Mouse (Mus musculus) left cerebral cortex, adult 11 months (tissue): ENCODE results near the gene Eif5a.
"Not testable (repeated sequence)": the region's sequence is repeated elsewhere in the genome, so short reads cannot be mapped to it uniquely, and the experiment has no call there.

ENCODE experiments used
- DNase-seq: peaks from one replicate; pipeline ENCODE4 v3.0.0; 2022; ENCODE audit warnings: low spot score

Gene Eif5a

GRCm38 (mm10) chr11:69922012-69922756 lies 426 bp upstream of the Eif5a start:
- no peak for DNase-seq

GRCm38 (mm10) chr11:69920266-69921031 lies 1.3 kb downstream of the Eif5a start:
- no peak for DNase-seq

GRCm38 (mm10) chr11:69919661-69920265 lies 2.0 kb downstream of the Eif5a start:
- no peak for DNase-seq

DNA sequence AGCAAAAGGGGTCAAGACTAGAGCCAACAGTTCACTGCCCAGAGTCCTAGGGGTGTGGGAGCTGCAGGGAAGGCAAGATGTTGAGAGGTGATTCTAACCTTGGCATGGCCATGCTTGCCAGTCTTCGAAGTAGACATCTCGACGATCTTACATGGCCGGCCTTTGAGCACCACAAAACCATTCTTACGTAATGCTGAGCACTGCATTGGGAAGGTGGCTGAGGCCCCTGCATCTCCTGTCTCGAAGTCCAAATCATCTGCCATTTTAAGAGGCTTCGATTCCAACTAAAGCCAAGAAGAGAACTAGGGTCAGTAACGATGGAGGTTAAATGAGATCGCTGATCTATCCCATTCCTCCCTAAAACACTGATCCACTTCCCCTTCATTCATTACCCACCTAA lies 2.7 kb downstream of the Eif5a start:
- DNase-seq = no peak

DNA sequence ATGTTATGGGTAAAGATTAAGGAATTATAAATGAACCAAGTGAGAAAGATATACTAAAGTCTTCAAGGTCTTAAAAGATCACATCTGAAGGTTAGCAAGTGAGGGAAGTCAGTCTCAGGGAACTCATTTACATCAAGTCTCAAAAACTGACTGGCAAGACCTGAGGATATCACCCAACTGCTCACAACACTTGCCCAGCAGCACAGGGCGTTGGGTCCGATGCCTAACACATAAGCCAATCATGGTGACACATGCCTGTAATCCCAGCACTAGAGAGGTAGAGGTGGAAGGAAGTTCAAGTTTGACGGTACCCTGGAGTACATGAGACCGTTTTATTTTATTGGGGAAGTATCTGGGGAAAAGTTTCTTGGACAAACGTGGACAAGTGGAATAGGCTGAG lies 3.6 kb downstream of the Eif5a start:
- DNase-seq = no peak

DNA sequence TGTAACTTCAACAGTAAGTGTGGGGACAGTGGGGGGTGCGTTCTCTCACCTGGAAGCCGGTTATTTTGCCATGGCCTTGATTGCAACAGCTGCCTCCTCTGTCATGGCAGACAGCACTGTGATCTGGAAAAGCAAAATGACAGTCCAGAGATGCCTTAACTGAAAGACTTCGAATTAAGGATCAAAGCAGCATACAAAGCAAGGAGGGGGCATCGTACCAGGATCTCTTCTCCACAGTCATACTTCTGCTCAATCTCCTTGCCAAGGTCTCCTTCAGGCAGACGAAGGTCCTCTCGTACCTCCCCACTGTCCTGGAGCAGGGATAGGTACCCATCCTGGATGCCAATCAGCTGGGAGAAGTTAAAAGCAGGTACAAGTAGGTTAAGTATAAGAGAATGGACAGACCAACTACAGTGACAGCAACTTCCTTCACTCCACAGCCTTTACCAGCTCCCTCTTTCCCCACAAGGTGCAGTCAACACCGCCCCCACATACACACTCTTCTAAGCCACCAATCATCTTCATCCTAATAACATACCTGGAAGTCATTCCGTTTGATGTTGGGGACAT lies 4.3 kb downstream of the Eif5a start:
- DNase-seq = no peak

DNA sequence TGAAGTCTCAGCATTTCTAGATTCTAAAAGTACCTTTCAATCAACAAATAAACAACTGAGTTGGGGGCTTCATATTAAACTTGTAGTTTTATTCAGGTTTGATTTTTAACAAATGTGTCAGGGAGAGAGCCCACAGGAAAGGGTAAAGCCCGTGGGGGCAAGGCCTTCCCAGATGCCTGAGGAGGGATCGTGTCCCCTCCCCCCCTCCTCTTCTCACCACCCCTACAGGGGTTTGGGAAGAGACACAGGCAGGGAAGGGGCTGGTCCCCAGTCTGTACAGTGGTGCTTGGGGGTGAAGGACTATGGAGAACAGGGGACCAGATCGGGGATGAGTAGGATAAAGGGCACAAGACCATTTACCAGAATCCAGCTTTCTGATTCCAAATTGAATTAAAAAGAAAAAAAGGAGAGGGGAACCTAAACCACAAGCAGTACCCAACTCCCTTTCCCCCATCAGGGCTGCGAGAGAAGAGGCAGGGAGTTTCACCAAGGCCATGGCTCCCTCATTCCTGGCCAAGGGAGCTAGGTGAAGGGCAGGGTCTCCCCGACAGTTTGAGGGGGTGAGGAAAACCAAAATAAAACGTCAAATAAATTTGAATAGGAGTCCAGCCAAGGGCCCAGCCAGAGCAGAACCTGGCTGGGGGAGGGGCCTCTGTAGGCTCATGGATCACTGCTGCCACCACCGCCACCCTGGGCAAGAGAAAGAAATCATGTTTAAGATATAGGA lies 4.9 kb downstream of the Eif5a start:
- not testable (repeated sequence) for DNase-seq

GRCm38 (mm10) chr11:69915667-69916627 lies 5.8 kb downstream of the Eif5a start:
- DNase-seq = no peak

DNA sequence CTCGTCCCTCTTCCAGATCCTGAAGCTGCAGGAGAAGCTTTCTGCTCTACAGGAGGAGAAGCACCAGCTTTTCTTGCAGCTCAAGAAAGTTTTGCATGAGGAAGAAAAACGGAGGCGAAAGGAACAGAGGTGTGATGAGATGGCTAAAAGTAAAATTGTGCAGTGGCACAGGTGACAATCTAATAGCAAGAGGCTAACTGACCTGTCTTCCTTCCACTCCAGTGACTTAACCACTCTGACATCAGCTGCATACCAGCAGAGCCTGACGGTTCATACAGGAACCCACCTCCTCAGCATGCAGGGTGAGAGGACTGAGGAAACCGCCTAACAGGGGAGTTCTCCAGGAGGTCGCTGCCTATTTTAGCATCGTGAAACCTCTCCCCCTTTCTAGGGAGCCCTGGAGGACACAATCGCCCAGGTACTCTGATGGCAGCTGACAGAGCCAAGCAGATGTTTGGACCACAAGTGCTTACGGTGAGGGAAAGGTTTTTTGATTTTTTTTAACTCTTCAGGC lies 6.8 kb downstream of the Eif5a start:
- DNase-seq = no peak

- DNase-seq = no peak
These were observed 7.4 kb downstream of the Eif5a start for GRCm38 (mm10) chr11:69914372-69914764.

- DNase-seq = peak; percentile 86
These were observed 8.0 kb downstream of the Eif5a start, which contains the start of gene Gps2 for GRCm38 (mm10) chr11:69913554-69914371. Gene Gps2, plus strand, starts transcription at chr11:69913888.

DNA sequence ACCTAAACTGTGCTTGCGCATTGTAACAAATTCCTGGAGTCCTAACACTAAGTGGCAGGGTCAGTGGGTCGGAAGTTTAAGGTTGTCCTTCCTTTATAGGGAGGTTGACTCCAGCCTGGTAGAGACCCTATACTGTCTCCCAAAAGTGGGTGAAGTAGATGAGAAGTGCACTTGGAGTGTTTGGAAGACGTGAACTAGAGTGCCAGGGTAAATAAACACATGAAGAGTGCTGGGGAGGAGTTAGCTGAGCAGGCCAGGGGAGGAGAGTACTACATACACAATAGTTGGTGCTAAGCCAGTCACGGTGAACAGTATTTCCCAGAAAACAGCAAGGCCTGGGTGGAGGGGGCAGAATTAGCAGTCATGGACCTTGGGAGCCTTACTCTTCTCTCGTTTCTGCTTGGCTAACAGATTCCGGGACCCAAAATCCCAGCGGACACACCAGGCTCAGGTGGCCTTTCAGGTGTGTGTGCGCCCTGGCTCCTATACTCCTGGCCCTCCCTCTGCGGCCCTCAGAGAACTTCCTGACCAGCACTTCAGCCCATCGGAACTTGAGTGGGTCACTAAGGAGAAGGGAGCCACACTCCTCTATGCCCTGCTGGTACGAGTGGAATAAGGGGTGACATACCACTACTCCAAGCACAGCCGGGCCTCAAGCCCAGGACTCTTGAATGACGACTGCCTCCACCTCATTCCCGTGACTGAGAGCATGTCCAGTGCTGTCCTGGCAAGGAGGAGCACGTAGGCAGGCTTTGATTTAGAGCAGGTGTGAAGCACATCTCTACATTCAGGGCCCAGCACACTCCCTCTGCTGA lies 8.8 kb downstream of the Eif5a start:
- no peak for DNase-seq

DNA sequence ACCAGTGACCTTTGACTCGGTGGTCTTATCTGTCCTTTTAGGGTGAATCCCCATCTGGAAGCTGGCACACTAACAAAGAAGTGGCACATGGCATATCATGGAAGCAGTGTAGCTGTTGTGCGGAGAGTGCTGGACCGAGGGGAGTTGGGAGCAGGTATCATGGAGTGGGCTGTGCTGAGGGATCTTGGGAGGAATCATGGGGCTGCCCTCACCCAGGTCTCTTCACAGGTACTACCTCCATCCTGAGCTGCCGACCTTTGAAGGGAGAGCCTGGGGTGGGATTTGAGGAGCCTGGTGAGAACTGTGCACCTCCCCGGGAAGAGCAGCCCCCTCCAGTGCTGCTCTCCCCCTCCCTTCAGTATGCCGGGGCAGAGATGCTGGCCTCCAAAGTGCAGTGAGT lies 10.1 kb downstream of the Eif5a start:
- no peak for DNase-seq

GRCm38 (mm10) chr11:69910781-69911560 lies 10.8 kb downstream of the Eif5a start:
- no peak for DNase-seq

GRCm38 (mm10) chr11:69910177-69910576 lies 11.6 kb downstream of the Eif5a start:
- DNase-seq = no peak

DNA sequence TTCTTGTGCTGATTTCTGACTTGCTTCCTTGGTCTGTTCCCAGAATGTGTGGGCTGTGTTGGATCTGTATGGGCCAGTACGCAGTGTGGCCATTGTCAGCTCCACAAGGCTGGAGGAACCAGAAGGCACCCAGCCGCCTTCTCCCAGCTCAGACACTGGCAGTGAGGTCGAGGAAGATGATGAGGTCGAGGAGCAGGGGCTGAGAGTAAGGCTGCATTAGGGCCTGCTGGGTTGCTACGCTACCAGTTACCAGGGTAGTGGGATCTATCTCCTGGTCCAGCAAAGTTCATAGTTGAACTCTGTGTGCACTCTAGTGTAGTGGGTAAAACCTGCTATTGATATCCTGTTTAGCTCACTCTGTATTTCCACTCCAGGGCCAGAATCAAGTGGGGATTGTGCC lies 12.6 kb downstream of the Eif5a start:
- no peak for DNase-seq

DNA sequence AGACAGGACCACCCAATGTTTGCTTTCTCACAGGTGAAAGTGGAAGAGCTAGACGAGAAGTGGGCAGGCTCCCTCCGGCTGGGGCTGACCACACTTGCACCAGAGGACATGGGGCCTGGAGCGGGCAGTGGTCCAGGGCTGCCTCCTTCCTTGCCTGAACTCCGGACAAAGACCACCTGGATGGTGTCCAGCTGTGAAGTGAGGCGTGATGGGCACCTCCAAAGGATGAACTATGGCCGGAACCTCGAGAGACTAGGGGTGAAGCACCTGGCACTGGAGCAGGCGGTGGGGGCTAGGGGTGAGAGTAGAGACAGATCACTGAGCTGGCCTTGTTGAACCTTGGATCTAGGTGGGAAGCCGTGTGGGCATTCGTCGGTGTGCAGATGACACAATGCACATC lies 13.1 kb downstream of the Eif5a start:
- no peak for DNase-seq

GRCm38 (mm10) chr11:69904311-69904710 lies 17.4 kb downstream of the Eif5a start:
- no peak for DNase-seq
